Mouse (Mus musculus) liver, embryonic 15.5 days (tissue): ENCODE measurements around the gene Ralgps2. TPM values are rescaled to one million over a fixed set of nuclear protein-coding genes. Genes with fewer than 3 reads are reported as not detected.
A peak's percentile ranks its signal among the peaks of the same experiment; 100 is the strongest.

ENCODE experiments used
- ATAC-seq: fragments of 200-750 bp; cut with Nextera tagmentation; 2 replicates; pipeline ENCODE4 v1.8.0; 2017; ENCODE audit warnings: moderate number of reproducible peaks, mild to moderate bottlenecking, moderate library complexity; ENCODE audit not compliant: insufficient read depth
- H3K27ac ChIP-seq: fragments of 300-500 bp; sonication (generic); replicated peaks from 2 replicates; pipeline ENCODE4 v1.5.1; 2015; ENCODE audit warnings: mild to moderate bottlenecking, inconsistent platforms
- H3K27me3 ChIP-seq: fragments of 300-500 bp; sonication (generic); 2 replicates; pipeline ENCODE4 v1.6.1; 2015; ENCODE audit warnings: mild to moderate bottlenecking, inconsistent platforms
- H3K36me3 ChIP-seq: fragments of 300-500 bp; sonication (generic); replicated peaks from 2 replicates; pipeline ENCODE4 v1.6.1; 2015; ENCODE audit warnings: moderate library complexity, mild to moderate bottlenecking, inconsistent platforms
- H3K4me1 ChIP-seq: fragments of 300-500 bp; sonication (generic); replicated peaks from 2 replicates; pipeline ENCODE4 v1.6.1; 2015; ENCODE audit warnings: inconsistent platforms
- H3K4me2 ChIP-seq: fragments of 300-500 bp; sonication (generic); 2 replicates; pipeline ENCODE4 v1.6.1; 2015; ENCODE audit warnings: moderate library complexity, mild to moderate bottlenecking, inconsistent platforms
- H3K4me3 ChIP-seq: fragments of 300-500 bp; sonication (generic); replicated peaks from 2 replicates; pipeline ENCODE4 v1.5.1; 2015; ENCODE audit warnings: mild to moderate bottlenecking, inconsistent platforms
- H3K9ac ChIP-seq: fragments of 300-500 bp; sonication (generic); 2 replicates; pipeline ENCODE4 v1.6.1; 2015; ENCODE audit warnings: moderate library complexity, mild to moderate bottlenecking, inconsistent platforms
- H3K9me3 ChIP-seq: fragments of 300-500 bp; sonication (generic); replicated peaks from 2 replicates; pipeline ENCODE4 v1.6.1; 2016; ENCODE audit warnings: inconsistent platforms
- WGBS: fragments of 180-500 bp; shearing (Covaris S2); methylation state at CpG from one replicate; pipeline ENCODE4 v1.1.7; 2015; ENCODE audit warnings: mixed read lengths; ENCODE audit not compliant: insufficient replicate concordance; 5-methylcytosine and 5-hydroxymethylcytosine counted together
- polyA plus RNA-seq: library from polyadenylated mRNA; unstranded; fragments of >200 nt; fragmentation: Nextera tagmentation; extraction: Ambion mirVana; gene quantifications from 2 replicates; pipeline ENCODE4 v1.2.1, GENCODE M21; 2015

The Ralgps2 gene
- 12.1 and 14.7 TPM in 2 replicates for polyA plus RNA-seq

DNA sequence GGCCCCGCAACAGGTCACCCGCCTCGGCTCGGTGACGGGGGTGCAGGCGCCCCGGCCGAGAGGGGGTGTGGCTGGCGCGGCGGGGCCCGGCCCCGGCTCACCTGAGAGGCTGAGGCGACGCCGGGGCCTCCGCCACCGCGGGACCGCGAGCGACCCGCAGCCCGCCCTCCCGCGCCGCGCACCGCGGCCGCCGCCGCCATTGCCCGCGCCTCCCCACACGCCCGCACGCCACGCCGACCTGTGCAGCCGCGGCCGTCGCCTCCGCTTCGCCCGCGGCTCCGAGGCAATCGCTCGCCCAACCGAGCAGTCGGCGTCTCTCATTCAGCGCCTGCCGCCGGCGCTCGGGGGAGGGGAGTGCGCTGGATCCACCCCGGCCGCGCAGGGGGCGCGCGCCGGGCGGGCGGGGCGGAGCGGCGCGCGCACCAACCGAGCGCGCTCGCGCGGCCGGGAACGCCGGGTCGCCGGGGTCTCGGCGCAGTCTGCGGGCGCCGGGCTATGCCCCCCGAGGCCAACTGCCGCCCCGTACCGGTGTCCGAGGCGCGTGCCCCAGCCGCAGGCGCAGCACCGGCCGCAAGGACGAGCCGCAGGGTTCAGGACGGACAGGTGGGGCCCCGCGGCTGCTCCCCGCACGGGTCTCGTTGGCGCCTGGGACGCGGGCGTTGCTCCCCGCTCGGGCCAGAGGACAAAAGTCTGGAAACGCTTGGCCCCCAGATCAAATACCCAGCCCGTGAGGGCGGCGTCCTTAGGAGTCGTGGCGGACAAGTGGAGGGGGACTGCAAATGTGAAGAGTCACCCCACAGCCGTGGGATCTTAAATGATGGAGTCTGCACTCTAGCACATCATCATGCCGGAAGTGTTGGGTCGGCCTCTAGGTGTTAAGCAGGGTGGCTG, at the start of gene Ralgps2:
Gene Ralgps2 (minus strand): TSS at position 376 of the 891 bp plus-strand sequence.
- peak within 1 kb of the TSS; percentile 99 for H3K4me2 ChIP-seq
- peak within 1 kb of the TSS; percentile 84 for H3K27ac ChIP-seq
- H3K36me3 ChIP-seq = no peaks in the 10 kb centered on the region
- ATAC-seq = peak; percentile 84
- H3K9ac ChIP-seq = peak within 1 kb of the TSS; percentile 76
- peaks cover 35% of the 10 kb centered on the region for H3K4me1 ChIP-seq
- H3K27me3 ChIP-seq = peaks cover 33% of the 10 kb centered on the region
- H3K4me3 ChIP-seq = peak within 1 kb of the TSS; percentile 81
- under 1% methylated on average over 122 of the region's 124 CpGs for WGBS
- H3K9me3 ChIP-seq = no peaks in the 10 kb centered on the region

- ATAC-seq = peak; percentile 80
- 18% methylated on average over 3 of the region's 3 CpGs for WGBS
- peak overlapping the region; percentile 80 for H3K27ac ChIP-seq
Observed at GRCm38 (mm10) chr1:156987576-156987975, 48.1 kb upstream of the Ralgps2 start.

GRCm38 (mm10) chr1:156986641-156987345, 47.4 kb upstream of the Ralgps2 start:
- WGBS = 11% methylated on average over 6 of the region's 6 CpGs
- peak; percentile 63 for ATAC-seq
- H3K9ac ChIP-seq = peak overlapping the region; percentile 10; the same call in 1 of the 2 replicates
- H3K36me3 ChIP-seq = no peaks in the 10 kb centered on the region
- H3K4me3 ChIP-seq = 0 out of 2 replicates have a peak overlapping the region, but pooled peaks have one; percentile 7
- H3K4me1 ChIP-seq = peaks cover 73% of the 10 kb centered on the region
- peak overlapping the region; percentile 88 for H3K27ac ChIP-seq
- peak overlapping the region; percentile 43 for H3K4me2 ChIP-seq
- H3K27me3 ChIP-seq = no peaks in the 10 kb centered on the region
- H3K9me3 ChIP-seq = no peaks in the 10 kb centered on the region

More at GRCm38 (mm10) chr1:156987576-156987975, 48.1 kb upstream of the Ralgps2 start:
- Histone ChIP-seq H3K9ac (0 out of 2 replicates have a peak overlapping the region, but pooled peaks have one; percentile 16), H3K27me3 (no peaks in the 10 kb centered on the region), H3K9me3 (no peaks in the 10 kb centered on the region), H3K4me1 (peaks cover 74% of the 10 kb centered on the region), H3K36me3 (no peaks in the 10 kb centered on the region), H3K4me3 (no peak overlapping the region), H3K4me2 (peak overlapping the region; percentile 55)

- peak overlapping the region; percentile 10 for H3K9ac ChIP-seq
- peaks cover 69% of the 10 kb centered on the region for H3K4me1 ChIP-seq
- H3K4me2 ChIP-seq = peak overlapping the region; percentile 43
- no peaks in the 10 kb centered on the region for H3K9me3 ChIP-seq
- H3K27ac ChIP-seq = peak overlapping the region; percentile 88
- H3K27me3 ChIP-seq = no peaks in the 10 kb centered on the region
- 0 out of 2 replicates have a peak overlapping the region, but pooled peaks have one; percentile 7 for H3K4me3 ChIP-seq
- WGBS = 8% methylated on average over 6 of the region's 6 CpGs
- H3K36me3 ChIP-seq = no peaks in the 10 kb centered on the region
- peak; percentile 59 for ATAC-seq
Observed at GRCm38 (mm10) chr1:156985657-156986640, 46.5 kb upstream of the Ralgps2 start.

- Histone ChIP-seq H3K4me1 (peaks cover 59% of the 10 kb centered on the region), H3K9me3 (no peaks in the 10 kb centered on the region), H3K27me3 (no peaks in the 10 kb centered on the region), H3K4me3 (no peak overlapping the region), H3K27ac (no peak overlapping the region), H3K9ac (no peak overlapping the region), H3K36me3 (no peaks in the 10 kb centered on the region), H3K4me2 (no peak overlapping the region)
- WGBS = 79% methylated on average over 14 of the region's 14 CpGs
- ATAC-seq = no peak
Observed at GRCm38 (mm10) chr1:156983009-156983870, 43.8 kb upstream of the Ralgps2 start.

DNA sequence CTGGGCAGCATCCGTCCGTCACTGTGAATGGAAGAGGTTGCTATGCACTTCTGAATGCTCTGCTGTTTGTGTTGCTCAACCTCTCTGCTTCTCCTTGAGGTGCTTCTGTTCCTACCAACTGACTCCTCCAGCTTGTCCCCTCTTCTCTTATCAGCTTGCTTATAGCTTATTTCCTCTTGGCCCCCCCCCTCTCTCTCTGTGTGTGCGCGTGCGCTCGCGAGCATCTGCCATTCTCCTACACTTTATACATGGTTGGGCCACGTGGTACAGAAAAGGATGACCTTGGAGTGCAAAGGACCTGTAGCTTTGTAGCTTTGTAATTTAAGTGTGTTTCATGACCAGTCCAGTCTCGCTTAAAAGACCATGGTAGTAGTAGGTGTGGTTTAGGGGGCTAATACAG, 42.5 kb upstream of the Ralgps2 start:
- no peak overlapping the region for H3K9ac ChIP-seq
- H3K4me1 ChIP-seq = peaks cover 50% of the 10 kb centered on the region
- no peak overlapping the region for H3K27ac ChIP-seq
- WGBS = 28% methylated on average over 9 of the region's 9 CpGs
- H3K4me2 ChIP-seq = no peak overlapping the region
- no peaks in the 10 kb centered on the region for H3K27me3 ChIP-seq
- no peaks in the 10 kb centered on the region for H3K9me3 ChIP-seq
- no peak for ATAC-seq
- H3K4me3 ChIP-seq = no peak overlapping the region
- no peaks in the 10 kb centered on the region for H3K36me3 ChIP-seq

DNA sequence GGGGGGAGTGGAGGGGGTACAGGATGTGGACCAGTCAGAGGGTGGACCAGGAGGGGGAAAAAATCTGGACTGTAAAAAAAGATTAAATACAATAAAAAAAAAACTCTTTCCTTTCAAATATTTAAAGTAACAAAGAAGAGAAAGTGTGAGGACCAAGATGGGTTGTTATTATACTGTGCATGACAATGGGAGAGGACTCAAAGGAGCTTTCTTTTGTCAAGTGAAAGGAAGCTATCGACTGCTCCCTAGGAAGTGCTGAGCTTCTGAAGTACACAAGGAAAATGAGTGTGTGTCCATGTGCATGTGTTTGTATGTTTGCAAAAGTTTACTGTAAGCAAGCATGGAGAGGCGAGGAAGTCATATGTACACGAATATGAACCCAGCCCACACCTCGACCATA, 40.3 kb upstream of the Ralgps2 start:
- H3K9me3 ChIP-seq = no peaks in the 10 kb centered on the region
- no peak for ATAC-seq
- no peak overlapping the region for H3K27ac ChIP-seq
- H3K36me3 ChIP-seq = no peaks in the 10 kb centered on the region
- H3K27me3 ChIP-seq = no peaks in the 10 kb centered on the region
- no peak overlapping the region for H3K4me2 ChIP-seq
- H3K9ac ChIP-seq = no peak overlapping the region
- WGBS = 72% methylated on average over 4 of the region's 4 CpGs
- H3K4me3 ChIP-seq = no peak overlapping the region
- peaks cover 27% of the 10 kb centered on the region for H3K4me1 ChIP-seq

- peak overlapping the region; percentile 68 for H3K27ac ChIP-seq
Observed at GRCm38 (mm10) chr1:156978656-156979055, 39.2 kb upstream of the Ralgps2 start.

DNA sequence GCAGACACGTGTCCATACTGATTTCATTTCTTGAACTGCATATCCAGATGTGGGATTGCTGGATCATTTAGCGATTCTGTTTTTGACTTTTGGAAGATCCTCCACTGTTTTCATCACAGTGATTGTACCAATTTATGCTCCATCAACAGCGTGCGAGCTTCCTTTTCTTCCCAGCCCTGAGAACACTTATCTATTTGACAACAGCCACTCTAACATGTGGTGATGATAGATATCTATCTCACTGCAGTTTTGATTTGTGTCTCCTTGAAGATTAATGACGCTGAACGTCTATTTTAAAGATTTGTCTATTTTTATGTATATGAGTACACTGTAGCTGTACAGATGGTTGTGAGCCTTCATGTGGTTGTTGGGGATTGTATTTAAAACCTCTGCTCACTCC, 34.4 kb upstream of the Ralgps2 start:
- no peaks in the 10 kb centered on the region for H3K9me3 ChIP-seq

More at GRCm38 (mm10) chr1:156978656-156979055, 39.2 kb upstream of the Ralgps2 start:
- no peaks in the 10 kb centered on the region for H3K27me3 ChIP-seq
- no peak overlapping the region for H3K9ac ChIP-seq
- H3K36me3 ChIP-seq = no peaks in the 10 kb centered on the region
- WGBS = 44% methylated on average over 7 of the region's 7 CpGs
- no peak overlapping the region for H3K4me2 ChIP-seq
- no peak overlapping the region for H3K4me3 ChIP-seq
- H3K9me3 ChIP-seq = no peaks in the 10 kb centered on the region
- peak; percentile 65 for ATAC-seq
- peaks cover 25% of the 10 kb centered on the region for H3K4me1 ChIP-seq

More for the DNA sequence above, 34.4 kb upstream of the Ralgps2 start:
- peaks cover 28% of the 10 kb centered on the region for H3K4me1 ChIP-seq
- H3K4me3 ChIP-seq = no peak overlapping the region
- no peak overlapping the region for H3K4me2 ChIP-seq
- 46% methylated on average over 6 of the region's 6 CpGs for WGBS
- no peak overlapping the region for H3K27ac ChIP-seq
- H3K36me3 ChIP-seq = no peaks in the 10 kb centered on the region
- H3K27me3 ChIP-seq = no peaks in the 10 kb centered on the region
- H3K9ac ChIP-seq = no peak overlapping the region
- ATAC-seq = no peak
